Mouse (Mus musculus) fat pad, adult 2 months (tissue): ENCODE measurements around the gene Nudt3.
"Not testable (repeated sequence)": the region's sequence is repeated elsewhere in the genome, so short reads cannot be mapped to it uniquely, and the experiment has no call there.

Experiments used
- DNase-seq: peaks from one replicate; pipeline ENCODE4 v3.0.0-alpha.2; 2011; ENCODE audit warnings: low read depth, low spot score; ENCODE audit errors: extremely low read depth

Nudt3 gene

DNA sequence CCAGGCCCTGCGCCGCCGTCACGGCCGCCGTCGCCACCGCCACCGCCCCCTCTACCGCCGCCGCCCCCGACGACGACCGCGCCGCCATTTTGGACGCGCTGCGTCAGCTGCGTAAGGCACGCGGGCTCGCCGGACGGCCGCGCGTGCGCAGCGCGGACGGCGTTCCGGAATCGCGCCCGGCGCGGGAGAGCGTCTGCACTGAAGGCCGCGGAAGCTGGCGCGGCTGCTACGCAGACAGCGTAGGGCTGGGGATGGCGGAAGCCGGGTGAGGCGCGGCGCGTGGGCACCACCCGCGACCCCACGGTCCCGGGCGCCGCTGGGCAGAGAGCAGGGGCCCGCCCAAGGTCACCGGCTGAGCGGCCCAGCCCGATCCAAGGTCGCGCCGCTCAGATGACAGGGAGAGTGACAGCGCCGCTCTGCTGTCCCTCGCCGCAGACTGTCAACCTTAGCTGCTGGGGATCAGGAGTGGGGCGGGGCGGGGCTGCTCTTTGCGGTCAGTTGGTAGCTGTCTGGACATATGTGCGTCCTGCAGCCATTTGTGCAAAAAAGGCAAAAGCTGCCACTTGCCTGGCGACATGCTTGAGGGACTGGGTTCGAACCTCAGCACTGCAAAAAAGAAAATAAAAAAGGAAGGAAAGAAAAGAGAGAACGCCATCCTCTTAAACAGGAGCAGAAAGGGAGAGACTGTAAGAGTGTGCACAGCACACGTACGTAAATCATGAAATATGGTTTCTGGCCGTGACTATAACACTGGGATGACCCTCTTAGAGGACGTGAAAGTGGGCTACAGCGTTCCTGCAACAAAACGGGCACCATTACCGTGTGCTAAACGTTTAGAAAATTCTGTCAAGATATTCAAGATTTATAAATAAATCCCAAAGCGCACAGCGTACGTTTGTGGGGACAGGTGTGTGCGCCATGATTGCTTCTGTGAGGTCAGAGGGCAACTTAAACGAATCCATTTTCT is at the start of gene Nudt3:
Gene Nudt3, minus strand, starts transcription at position 136 of the 967 bp plus-strand sequence.
- DNase-seq: no peak

DNA sequence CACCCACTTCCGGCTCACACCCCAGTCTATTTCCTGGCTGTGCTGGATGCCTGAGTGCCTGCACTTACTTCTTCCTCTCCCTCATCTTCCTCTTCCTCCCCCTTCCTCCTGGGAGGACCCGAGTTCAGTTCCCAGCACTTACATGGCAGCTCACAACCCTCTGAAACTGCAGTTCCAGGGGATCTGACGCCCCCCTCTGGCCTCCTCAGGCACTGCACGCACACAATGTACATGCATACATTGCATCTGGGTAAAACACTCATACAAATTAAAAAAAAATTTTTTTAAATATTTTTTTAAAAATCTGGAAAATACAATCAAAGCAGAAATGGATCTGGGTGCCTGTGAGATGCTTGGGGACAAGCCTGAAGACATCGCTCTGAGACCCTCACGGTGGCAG is 48.4 kb upstream of the Nudt3 start:
- DNase-seq: no peak

DNA sequence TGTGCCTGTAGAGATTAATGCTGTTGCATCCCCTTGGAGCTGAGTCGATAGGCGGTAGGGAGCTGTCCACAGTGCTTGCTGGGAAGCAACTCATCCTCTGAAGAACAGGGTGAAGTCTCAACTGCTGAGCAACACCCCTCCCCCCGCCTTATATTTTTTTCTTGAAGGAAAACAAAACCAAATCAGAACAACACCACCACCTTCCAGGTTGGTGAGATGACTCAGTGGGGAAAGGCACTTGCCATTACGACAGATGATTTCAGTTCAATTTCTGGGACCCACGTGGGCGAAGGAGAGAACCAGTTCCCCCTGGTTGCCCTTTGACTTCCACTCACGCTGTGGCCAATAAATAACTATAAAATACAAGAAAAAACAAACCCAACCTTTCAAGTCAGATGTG is 35.5 kb upstream of the Nudt3 start:
- DNase-seq: no peak

DNA sequence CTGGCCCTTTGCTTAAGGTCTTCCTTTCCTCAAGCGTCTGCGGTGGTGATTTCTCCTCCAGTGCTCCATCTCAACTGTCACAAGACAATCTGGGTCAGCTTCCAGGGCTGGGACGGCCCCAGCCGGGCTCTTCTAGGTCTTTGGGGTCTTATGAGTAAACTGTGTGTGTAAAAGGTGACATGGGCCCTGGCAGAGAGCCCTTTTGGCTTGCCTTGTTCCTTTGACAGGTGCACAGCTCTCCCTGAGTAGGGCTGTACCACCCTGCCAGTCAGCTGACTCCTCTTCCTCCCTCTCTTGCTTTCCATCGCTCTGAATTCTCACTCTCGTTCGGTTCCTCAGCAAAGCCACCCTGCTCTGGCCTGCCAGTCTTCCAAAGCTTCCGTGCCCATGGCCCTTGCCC is 33.8 kb upstream of the Nudt3 start:
- DNase-seq: no peak

DNA sequence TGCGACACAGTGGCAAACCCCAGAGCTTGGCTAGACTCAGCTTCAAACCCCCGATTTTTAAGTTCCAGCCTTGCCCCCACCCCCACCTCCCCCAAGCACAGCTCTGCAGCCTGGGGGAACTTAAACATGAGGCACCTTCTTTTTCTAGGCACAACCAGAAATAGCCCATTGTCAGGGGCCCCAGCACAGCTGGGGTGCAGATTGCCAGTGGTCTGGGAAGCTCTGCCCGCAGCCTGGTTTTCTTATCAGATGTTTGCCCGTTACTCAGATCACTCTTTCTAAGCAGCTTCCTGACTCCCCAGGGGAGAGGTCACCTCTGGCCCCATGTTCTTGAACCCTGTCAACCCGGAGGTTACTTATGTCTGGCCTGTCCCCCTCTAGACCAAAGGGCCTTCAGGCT is 33.1 kb upstream of the Nudt3 start:
- no peak for DNase-seq

DNA sequence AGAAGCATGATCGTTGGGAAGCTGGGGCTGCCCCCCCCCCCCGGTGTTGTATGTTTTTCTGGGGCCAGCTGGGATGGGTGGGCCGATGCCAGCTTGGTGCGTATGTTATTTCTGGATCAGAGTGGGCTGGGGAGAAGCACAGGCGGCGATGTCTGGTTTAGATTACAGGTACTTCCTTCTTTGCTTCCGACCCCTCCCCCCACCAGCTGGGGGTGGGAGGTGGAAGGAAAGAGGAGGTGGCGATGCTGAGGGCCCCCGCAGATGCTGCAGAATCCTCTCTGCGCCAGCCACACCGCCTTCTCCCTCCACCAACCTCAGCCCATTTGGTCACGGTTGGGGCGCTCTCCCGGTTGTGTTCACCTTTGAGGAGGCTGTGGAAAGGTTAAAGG is 32.7 kb upstream of the Nudt3 start:
- no peak for DNase-seq

DNA sequence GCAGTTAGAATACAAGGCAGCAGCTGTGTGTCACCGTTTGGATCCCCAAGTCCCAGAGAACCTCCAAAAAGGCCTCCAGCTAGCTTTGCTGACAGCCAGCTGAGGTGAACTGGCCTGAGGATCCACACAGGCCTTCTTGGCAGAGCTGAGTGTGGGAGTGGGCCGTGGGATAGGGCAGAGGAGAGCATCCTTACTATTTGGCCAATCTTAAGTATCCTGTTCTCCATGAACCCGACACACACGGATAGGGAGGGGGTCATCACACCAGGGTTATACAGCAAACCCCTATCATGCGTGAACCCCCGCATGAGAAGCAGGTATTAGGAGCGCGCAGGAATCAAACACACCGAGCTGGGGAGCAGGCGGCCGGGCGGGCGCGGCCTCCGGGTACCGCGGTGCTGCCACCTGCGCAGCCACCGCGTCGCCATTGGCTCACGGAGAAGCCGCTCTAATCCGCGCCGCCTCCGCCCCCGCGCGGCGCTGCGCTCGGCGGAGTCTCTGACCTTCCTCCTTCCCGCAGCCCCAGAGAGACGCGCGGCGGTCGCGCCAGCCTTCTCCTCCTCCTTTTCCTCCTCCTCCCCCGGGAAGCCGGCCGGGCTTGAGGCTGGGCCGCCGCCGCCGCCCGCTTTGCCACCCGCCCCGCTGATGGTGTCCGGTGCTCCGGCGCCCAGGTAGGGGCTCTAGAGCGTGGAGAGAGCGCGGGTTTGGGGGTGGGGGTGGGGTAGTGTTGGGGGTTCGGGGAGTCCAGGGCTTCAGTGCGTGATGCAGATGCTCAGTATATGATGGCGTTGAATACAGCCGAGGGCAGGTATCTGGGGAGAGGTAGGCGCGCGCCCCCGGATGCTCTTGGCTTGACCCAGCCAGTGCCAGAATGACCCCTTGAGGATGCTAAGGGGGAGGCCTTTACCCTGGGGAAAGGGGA is 32.1 kb upstream of the Nudt3 start, which contains the start of gene Pacsin1:
Gene Pacsin1, plus strand, starts transcription at position 421 of the 922 bp plus-strand sequence.
- no peak for DNase-seq

DNA sequence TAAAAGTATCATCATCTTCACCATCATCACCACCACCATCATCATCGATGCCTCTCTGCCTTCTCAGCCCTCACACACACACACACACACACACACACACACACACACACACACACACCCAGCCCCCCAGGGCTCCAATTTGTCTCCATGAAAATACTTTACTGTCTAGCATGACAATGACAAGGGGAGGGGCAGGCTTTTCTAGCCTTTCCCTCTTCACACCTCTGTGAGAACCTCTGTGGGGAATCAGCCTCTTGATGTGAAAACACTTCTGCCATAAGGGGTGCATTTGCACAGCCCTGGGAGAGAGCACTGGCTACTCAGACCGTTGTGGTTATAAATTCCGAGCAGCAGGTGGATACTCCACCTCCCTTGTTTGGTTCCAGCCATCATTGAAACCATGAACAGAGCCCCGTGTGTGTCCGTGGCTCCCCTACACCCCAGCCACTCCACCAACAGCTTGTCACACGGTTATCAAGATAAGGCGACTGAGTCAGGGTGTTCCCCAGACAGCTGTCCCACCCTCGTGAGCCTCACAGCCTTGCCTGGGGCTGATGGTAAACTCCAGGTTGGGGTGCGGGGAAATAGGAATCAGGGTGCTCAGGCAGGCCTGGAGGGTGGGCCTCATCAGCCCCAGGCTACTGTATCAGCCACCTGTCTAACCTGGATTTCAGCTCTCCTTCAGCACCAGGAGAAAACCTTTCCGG is 30.1 kb upstream of the Nudt3 start:
- no peak for DNase-seq

DNA sequence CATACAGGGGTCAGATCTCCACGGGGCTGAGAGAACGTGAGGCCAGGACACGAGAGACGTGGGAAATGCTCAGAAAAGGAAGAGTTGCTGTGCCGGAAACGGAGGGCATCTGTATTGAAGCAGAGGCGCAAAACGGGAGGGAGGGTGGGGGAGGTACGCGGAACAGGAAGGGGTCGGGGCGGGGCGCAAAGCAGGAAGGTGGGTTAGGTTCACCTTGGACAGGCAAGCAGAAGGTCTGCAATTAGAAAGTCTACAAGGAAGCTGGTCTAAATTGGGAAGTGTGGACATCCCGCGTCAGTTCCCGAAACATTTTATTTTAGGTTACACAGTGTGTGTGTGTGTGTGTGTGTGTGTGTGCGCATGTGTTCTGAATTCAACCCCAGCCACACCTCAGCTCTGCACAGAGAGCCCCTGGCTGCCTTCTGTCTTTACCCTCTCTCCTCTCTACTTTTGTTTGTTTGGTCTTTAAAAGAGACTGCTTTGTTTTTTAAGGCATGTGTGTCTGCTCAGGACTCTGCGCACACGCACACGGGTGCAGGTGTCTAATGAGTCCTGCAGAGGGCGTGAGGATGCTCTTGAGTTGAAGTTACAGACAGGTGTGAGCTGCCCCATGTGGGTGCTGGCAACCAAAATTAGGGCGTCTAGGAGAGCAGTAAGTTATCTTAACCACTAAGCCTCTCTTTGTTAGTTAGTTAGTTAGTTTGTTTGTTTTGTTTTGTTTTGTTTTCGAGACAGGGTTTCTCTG is 28.9 kb upstream of the Nudt3 start:
- no peak for DNase-seq

DNA sequence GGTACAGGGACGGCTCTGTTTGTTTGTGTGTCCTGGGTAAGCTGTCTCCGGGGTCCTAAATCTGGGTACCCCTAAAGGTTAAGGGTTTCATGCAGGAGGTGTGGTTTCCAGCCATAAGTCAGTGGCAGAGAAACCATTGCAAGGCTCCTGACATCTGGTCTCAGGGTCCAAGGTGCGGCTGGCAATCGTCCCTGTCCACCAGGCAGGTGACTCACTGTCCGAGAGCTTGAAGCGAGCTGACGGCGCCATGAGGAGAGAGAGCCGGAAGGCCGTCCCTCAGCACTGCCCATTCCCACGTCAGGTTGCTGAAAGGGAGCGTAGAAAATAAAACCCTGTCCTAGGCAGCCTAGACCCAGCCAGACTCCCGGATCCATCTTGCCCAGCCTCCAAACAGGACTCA is 27.3 kb upstream of the Nudt3 start:
- no peak for DNase-seq

DNA sequence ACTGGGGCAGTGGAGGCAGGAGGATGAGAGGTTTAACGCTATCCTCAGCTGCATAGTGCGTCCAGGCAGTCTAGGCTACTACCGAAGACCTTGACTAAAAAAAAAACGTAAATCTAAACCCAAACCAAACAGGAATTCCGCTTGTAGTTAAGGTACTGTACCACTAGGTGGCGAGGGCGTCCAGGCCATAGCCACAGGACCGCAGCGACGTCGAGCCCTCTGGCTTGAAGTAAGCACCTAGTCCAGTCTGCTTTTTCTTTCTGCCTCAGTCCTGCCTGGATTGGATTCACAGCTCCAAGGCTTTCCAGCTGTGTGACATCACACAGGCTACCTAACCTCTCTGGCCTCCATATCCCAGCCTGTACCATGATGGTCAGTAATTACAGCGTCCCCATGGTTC is 26.9 kb upstream of the Nudt3 start:
- DNase-seq: no peak

DNA sequence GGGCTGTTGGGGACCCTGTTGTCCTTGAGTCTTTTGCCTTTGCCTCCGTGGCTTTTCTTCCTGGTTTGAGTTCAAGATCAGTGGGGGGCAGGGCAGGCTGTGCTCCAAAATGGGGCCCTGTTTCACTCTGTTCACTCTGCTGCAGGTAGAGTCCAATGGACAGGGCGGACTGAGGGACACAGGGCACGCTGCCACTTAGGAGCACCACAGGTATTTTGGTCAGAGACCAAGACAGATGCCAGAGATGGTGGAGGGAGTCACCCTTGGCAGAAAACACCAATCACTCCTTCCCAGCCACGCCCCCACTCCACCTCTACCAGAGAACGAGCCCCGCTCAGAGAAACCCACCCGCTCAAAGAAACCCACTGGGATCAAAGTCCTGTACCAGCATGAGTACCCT is 22.5 kb upstream of the Nudt3 start:
- no peak for DNase-seq

DNA sequence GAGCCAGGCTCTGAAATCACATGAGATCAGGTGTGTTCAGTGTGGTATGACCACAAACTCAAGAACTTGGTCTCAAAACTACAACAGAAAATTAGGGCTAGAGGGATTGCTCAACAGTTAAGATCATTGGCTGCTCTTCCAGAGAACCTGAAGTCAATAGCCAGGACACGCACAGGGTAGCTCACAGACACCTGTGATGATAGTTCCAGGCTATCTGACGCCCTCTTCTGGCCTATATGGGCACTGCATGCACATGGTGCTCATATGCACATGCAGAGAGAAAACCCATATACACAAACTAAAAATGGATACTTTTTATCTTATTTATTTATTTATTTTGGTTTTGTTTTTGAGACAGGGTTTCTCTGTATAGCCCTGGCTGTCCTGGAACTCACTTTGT is 21.3 kb upstream of the Nudt3 start:
- no peak for DNase-seq

DNA sequence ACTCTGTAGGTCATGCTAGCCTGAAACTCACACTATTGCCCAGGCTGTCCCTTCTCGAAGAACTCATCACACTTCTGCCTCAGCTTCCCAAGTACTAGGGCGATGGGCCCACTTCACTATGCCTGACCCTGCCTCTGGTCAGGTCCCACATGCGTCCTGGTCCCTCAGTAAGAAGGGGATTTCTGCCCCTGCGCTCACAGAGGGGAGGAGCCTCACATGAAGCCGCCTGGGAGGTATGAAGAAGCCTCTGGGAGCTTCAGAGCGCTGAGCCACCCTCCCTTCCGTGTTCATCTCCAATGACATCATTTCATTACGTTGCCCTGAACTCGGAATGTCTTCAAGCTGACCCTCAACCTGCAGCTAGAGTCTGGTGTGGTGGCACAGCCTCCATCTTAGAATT is 20.5 kb upstream of the Nudt3 start:
- no peak for DNase-seq

DNA sequence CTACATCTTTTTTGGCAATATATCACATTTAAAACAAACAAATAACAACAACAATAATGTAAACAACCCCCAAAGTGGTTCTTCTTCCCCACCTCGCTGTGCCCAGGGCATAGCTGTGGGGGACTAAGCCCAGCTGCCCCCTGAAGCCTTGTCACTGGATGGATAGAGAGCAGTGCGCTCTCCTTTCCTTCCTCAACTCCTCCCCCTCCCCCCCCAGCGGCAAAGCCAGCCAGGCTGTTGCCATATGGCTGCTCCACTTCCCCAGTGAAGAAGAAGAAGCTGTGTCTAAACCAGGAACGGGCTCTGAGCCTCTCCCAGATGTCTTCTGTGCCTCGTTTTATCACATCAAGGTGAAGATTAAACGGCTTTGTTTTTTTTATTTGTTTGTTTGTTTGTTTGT is 19.8 kb upstream of the Nudt3 start:
- no peak for DNase-seq

DNA sequence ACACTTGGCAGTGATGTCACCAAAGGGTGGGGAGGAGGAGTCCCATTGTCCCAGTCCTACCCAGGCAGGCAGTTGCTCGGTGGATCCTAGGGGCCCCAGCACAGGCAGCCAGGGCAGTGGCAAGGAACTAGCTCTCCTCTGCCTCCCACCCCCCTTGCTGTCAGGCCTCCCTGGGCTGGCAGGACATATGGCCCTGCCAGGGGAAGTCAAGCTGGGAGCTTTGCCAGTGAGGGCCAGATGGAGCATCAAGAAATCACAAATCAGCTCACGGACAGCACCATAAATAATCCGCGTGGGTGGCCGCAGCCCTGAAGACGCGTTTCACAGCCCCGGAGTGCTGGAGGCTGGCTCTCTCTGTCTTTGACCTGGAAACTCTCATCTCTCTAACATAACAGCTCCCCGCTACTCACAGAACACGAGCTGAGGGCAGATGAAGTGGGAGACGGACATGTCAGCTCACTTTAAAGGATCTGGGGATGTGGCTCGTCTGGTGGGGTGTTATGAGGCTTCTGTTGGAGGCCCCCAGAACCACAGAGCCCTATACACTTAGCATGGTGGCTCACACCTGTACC is 19.3 kb upstream of the Nudt3 start:
- DNase-seq: no peak

DNA sequence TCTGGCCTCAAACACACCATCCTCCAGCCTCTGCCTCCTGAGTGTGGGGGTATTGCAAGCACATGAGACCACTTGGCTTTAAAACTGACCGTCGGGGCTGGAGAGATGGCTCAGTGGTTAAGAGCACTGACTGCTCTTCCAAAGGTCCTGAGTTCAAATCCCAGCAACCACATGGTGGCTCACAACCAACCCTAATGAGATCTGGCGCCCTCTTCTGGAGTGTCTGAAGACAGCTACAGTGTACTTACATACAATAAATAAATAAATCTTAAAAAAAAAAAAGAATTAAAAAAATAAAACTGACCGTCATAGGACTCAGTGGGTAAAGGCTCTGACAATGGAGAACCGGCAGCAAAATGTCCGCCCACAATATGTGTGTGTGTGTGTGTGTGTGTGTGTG is 16.6 kb upstream of the Nudt3 start:
- DNase-seq: not testable (repeated sequence)

DNA sequence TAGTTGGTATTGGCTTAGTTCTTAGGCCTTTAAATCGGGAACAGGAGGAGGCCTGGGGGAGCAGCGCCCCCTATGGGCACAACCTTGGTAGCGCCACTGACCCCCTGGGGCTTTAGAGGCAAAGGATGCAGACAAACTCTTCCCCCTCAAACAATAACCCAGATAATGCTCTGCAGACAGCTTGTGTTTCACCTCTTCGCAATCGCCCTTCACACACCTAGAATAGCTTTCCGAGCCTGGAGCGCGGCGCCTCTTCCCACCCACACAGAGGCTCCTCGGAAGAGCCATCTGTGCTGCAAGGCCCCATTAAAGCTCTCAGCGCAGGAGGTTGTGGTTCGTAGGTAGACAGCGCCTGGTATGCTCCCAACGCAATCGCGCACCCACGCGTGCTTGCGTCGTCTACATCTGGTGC is 15.6 kb upstream of the Nudt3 start:
- DNase-seq: no peak

DNA sequence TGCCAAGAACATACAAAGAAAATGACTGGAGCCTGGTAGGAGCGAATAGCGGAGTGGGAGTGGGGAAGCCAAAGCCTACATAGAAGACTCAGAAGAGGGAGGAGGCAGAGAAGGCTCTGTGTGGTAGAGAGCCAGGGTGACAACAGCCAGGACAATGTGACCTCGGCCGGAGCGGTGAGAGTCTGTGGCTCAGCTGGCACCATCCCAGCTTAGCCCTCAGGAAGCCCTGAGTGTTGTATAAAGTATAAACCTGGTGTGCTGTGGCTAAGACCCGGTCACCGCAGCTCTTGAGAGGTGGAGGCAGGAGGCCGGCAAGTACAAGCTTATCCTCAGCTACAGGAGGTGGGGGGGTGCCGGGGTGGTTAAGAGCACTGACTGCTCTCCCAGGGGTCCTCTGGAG is 14.0 kb upstream of the Nudt3 start:
- no peak for DNase-seq
